Mouse (Mus musculus) hindbrain, embryonic 15.5 days (tissue): ENCODE results near the gene Itpka. TPM values are rescaled to one million over a fixed set of nuclear protein-coding genes. Genes with fewer than 3 reads are reported as not detected.
"Not testable (repeated sequence)": the region's sequence is repeated elsewhere in the genome, so short reads cannot be mapped to it uniquely, and the experiment has no call there.

Experiments used
- ATAC-seq: fragments of 200-750 bp; cut with Nextera tagmentation; 2 replicates; pipeline ENCODE4 v1.8.0; 2017; ENCODE audit warnings: low read depth, moderate number of reproducible peaks, moderate TSS enrichment; ENCODE audit not compliant: low FRiP score
- H3K27ac ChIP-seq: fragments of 300-500 bp; sonication (generic); replicated peaks from 2 replicates; pipeline ENCODE4 v1.5.1; 2015; ENCODE audit warnings: mild to moderate bottlenecking, inconsistent platforms
- H3K27me3 ChIP-seq: fragments of 300-500 bp; sonication (generic); 2 replicates; pipeline ENCODE4 v1.6.1; 2015; ENCODE audit warnings: control low read depth, inconsistent platforms
- H3K36me3 ChIP-seq: fragments of 300-500 bp; sonication (generic); 2 replicates; pipeline ENCODE4 v1.6.1; 2015; ENCODE audit warnings: control low read depth, inconsistent platforms
- H3K4me1 ChIP-seq: fragments of 300-500 bp; sonication (generic); replicated peaks from 2 replicates; pipeline ENCODE4 v1.6.1; 2015; ENCODE audit warnings: control low read depth, inconsistent platforms
- H3K4me2 ChIP-seq: fragments of 300-500 bp; sonication (generic); 2 replicates; pipeline ENCODE4 v1.6.1; 2015; ENCODE audit warnings: moderate library complexity, mild to moderate bottlenecking, inconsistent platforms
- H3K4me3 ChIP-seq: fragments of 300-500 bp; sonication (generic); 2 replicates; pipeline ENCODE4 v1.5.1; 2015; ENCODE audit warnings: mild to moderate bottlenecking, inconsistent platforms
- H3K9ac ChIP-seq: fragments of 300-500 bp; sonication (generic); 2 replicates; pipeline ENCODE4 v1.6.1; 2015; ENCODE audit warnings: inconsistent platforms
- H3K9me3 ChIP-seq: fragments of 300-500 bp; sonication (generic); 2 replicates; pipeline ENCODE4 v1.6.1; 2016; ENCODE audit warnings: control low read depth, inconsistent platforms
- WGBS: fragments of 180-500 bp; shearing (Covaris S2); methylation state at CpG from one replicate; pipeline ENCODE4 v1.1.7; 2015; 5-methylcytosine and 5-hydroxymethylcytosine counted together
- polyA plus RNA-seq: library from polyadenylated mRNA; unstranded; fragments of >200 nt; fragmentation: Nextera tagmentation; extraction: Ambion mirVana; gene quantifications from 2 replicates; pipeline ENCODE4 v1.2.1, GENCODE M21; 2015

Gene Itpka
- 0.37 and 0.56 TPM in 2 replicates for polyA plus RNA-seq

- no peak within 1 kb of the TSS for H3K27ac ChIP-seq
- H3K27me3 ChIP-seq, result peaks cover 63% of the 10 kb centered on the region
- peak within 1 kb of the TSS; percentile 86 for H3K4me2 ChIP-seq
- H3K9me3 ChIP-seq, result no peaks in the 10 kb centered on the region
- H3K9ac ChIP-seq, result peak within 1 kb of the TSS; percentile 24
- H3K36me3 ChIP-seq, result no peaks in the 10 kb centered on the region
- peak within 1 kb of the TSS; percentile 46 for H3K4me3 ChIP-seq
- ATAC-seq, result peak; percentile 31; the same call in 1 of the 2 replicates
- WGBS, result 1% methylated on average over 29 of the region's 53 CpGs
- peaks cover 38% of the 10 kb centered on the region for H3K4me1 ChIP-seq
Observed at GRCm38 (mm10) chr2:119741581-119742411, at the start of gene Itpka. Itpka (plus strand) TSS chr2:119742337.

GRCm38 (mm10) chr2:119694826-119695225 is 47.3 kb upstream of the Itpka start:
- 98% methylated on average over 1 of the region's 2 CpGs for WGBS
- Histone ChIP-seq H3K9ac (no peak overlapping the region), H3K4me2 (no peak overlapping the region), H3K36me3 (peaks cover 9% of the 10 kb centered on the region), H3K9me3 (no peaks in the 10 kb centered on the region), H3K27ac (no peak overlapping the region), H3K4me1 (no peaks in the 10 kb centered on the region), H3K4me3 (no peak overlapping the region), H3K27me3 (no peaks in the 10 kb centered on the region)
- ATAC-seq, result no peak

DNA sequence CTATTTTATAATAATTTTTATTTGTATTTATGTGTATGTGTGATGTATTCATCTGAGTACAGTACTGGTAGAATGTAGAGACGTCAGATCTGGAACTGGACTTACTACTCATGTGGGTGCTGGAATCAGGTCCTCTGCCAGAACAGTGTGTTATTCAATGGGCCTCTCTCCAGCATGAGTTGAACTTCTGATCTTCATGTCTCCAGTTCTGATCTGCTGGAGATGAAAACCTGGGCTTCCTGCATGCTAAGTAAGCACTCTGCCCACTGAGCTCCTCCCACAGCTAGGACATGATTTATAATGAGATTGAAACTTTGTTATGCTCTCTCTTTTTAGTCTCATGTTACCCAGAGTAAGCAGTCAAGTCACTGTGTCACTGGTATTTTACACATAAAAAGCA is 46.0 kb upstream of the Itpka start:
- WGBS, result 91% methylated on average over 1 of the region's 1 CpGs
- no peak overlapping the region for H3K4me2 ChIP-seq
- H3K36me3 ChIP-seq, result peaks cover 11% of the 10 kb centered on the region
- H3K9me3 ChIP-seq, result no peaks in the 10 kb centered on the region
- no peak overlapping the region for H3K27ac ChIP-seq
- no peak for ATAC-seq
- no peaks in the 10 kb centered on the region for H3K27me3 ChIP-seq
- no peak overlapping the region for H3K4me3 ChIP-seq
- no peak overlapping the region for H3K9ac ChIP-seq
- no peaks in the 10 kb centered on the region for H3K4me1 ChIP-seq

DNA sequence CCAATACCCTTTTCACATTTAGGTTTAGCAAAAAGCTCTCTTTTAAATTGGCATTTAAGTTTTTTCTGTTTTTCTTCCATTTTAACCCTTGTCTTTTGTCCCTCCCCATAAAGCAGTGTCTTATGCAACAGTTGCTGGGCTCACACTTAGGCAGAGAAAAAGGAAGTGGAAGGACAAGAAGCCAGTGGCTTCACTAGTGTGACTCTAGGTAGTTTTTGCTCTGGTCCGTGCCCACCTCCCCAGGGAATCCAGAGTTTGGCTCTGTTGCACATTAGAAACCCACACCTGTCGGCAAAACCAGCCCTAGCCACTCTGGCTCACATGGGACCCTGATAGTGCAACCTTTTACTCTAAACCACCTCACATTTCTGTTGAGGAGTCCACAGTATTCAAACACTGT is 43.7 kb upstream of the Itpka start:
- Histone ChIP-seq H3K4me3 (no peak overlapping the region), H3K27me3 (no peaks in the 10 kb centered on the region), H3K4me2 (no peak overlapping the region), H3K4me1 (no peaks in the 10 kb centered on the region), H3K9ac (no peak overlapping the region), H3K36me3 (peaks cover 17% of the 10 kb centered on the region), H3K27ac (no peak overlapping the region), H3K9me3 (no peaks in the 10 kb centered on the region)
- WGBS, result 84% methylated on average over 2 of the region's 2 CpGs
- ATAC-seq, result no peak

DNA sequence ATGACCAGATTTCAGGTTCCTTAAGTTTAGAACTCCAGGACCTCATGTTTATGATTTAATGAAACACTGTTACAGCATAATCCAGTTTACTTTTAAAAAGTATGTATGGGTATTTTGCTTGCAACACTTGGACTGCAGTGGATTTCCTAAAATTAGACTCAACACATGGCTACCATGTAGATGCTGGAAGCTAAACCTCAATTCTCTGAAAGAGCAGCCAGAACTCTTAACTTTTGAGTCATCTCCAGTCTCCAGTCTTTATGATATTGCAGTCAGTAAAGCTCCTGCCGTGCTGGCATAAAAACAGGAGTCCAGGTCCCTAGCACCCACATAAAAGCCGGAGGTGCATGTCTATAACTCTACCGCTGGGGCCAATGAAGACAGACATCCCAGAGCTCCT is 42.2 kb upstream of the Itpka start:
- 92% methylated on average over 3 of the region's 3 CpGs for WGBS
- ATAC-seq, result no peak
- no peak overlapping the region for H3K4me3 ChIP-seq

GRCm38 (mm10) chr2:119703171-119703570 is 39.0 kb upstream of the Itpka start:
- WGBS, result 93% methylated on average over 2 of the region's 2 CpGs
- H3K36me3 ChIP-seq, result peaks cover 35% of the 10 kb centered on the region

More for the DNA sequence above, 42.2 kb upstream of the Itpka start:
- H3K27ac ChIP-seq, result no peak overlapping the region
- no peak overlapping the region for H3K9ac ChIP-seq
- H3K9me3 ChIP-seq, result no peaks in the 10 kb centered on the region
- H3K4me2 ChIP-seq, result no peak overlapping the region
- H3K27me3 ChIP-seq, result no peaks in the 10 kb centered on the region
- H3K36me3 ChIP-seq, result 0 out of 2 replicates have a peak, but pooled peaks cover 12% of the 10 kb centered on the region
- no peaks in the 10 kb centered on the region for H3K4me1 ChIP-seq

DNA sequence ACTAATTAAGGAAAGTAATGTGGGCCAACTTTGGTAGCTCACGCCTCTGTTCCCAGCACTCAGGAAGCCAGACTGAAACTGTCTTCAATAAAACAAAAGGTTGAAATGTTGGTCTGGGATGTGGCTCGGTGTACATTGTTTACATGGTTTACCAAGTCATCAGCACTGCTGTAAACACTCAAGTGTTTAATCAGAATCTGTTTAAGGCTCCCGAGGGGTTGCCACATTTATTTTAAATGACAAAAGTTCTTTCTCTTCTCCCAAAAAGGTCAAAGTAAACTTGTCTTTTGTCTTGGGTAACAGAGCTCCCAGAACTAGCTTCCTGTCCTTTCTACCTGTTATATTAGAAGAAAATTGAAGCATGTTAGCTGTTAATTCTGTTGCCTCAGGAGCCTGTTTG is 34.5 kb upstream of the Itpka start:
- Histone ChIP-seq H3K4me2 (no peak overlapping the region), H3K9ac (no peak overlapping the region), H3K4me3 (no peak overlapping the region), H3K27me3 (no peaks in the 10 kb centered on the region), H3K4me1 (no peaks in the 10 kb centered on the region), H3K9me3 (no peaks in the 10 kb centered on the region), H3K27ac (no peak overlapping the region), H3K36me3 (peaks cover 51% of the 10 kb centered on the region)
- ATAC-seq, result no peak
- 87% methylated on average over 3 of the region's 3 CpGs for WGBS

More at GRCm38 (mm10) chr2:119703171-119703570, 39.0 kb upstream of the Itpka start:
- no peaks in the 10 kb centered on the region for H3K27me3 ChIP-seq
- no peaks in the 10 kb centered on the region for H3K4me1 ChIP-seq
- H3K9me3 ChIP-seq, result no peaks in the 10 kb centered on the region
- no peak overlapping the region for H3K27ac ChIP-seq
- H3K4me3 ChIP-seq, result no peak overlapping the region
- ATAC-seq, result no peak
- H3K9ac ChIP-seq, result no peak overlapping the region
- H3K4me2 ChIP-seq, result no peak overlapping the region

DNA sequence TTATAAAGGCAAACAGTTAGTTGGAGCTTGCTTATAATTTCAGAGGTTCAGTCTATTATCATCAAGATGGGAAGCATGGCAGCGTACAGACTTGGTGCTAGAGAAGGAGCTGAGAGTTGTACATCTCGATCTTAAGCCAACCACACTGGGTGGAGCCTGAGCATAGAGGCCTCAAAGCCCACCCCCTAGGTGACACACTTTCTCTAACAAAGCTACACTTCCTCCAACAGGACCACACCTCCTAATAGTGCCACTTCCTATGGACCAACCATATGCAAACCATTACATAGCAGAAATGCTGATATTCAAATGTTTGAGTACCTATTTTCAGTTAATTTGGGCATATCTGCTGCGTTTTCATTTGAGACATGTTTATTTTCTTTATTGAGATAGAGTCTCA is 32.1 kb upstream of the Itpka start:
- Histone ChIP-seq H3K9me3 (no peaks in the 10 kb centered on the region), H3K4me1 (no peaks in the 10 kb centered on the region), H3K27me3 (no peaks in the 10 kb centered on the region), H3K36me3 (peaks cover 52% of the 10 kb centered on the region), H3K4me2 (no peak overlapping the region), H3K9ac (no peak overlapping the region), H3K27ac (no peak overlapping the region), H3K4me3 (no peak overlapping the region)
- no peak for ATAC-seq
- WGBS, result 93% methylated on average over 3 of the region's 3 CpGs

DNA sequence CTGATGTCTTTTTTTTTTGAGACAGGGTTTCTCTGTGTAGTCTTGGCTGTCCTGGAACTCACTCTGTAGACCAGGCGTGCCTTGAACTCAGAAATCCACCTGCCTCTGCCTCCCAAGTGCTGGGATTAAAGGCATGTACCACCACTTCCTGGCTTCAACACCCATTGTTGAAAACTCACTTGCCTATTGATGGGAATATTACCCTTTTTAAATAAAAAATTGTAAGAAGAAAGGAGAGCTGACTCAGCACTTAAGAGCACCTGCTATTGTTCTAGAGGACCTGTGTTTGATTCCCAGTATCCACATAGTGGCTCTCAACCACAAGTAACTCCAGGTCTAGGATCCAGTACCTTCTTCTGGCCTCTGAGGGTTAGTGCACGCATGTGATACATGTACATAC is 26.3 kb upstream of the Itpka start:
- not testable (repeated sequence) for H3K4me2 ChIP-seq, H3K27ac ChIP-seq, H3K4me3 ChIP-seq, H3K9ac ChIP-seq, H3K4me1 ChIP-seq, ATAC-seq, H3K9me3 ChIP-seq, H3K27me3 ChIP-seq
- peaks cover 55% of the 10 kb centered on the region for H3K36me3 ChIP-seq
- 98% methylated on average over 2 of the region's 2 CpGs for WGBS

DNA sequence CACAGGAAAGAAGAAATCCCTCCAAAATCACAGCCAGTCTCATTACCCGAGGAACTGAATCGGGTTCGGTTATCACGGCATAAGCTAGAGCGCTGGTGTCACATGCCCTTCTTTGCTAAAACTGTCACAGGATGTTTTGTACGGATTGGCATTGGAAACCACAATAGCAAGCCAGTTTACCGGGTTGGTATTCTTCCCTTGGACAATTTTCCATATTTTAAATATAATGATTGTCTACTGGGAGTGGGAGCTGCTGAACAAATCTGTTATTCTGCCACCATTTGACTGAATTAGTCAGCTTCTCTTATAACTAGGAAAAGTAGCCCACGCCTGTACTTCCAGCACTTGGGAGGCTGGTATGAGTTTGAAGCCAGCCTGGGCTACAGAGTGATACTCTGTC is 21.1 kb upstream of the Itpka start:
- WGBS, result 97% methylated on average over 8 of the region's 8 CpGs
- Histone ChIP-seq H3K4me1 (no peaks in the 10 kb centered on the region), H3K4me2 (no peak overlapping the region)

GRCm38 (mm10) chr2:119727762-119728416 is 14.2 kb upstream of the Itpka start:
- H3K4me2 ChIP-seq, result no peak overlapping the region
- no peaks in the 10 kb centered on the region for H3K9me3 ChIP-seq
- no peak overlapping the region for H3K27ac ChIP-seq
- no peaks in the 10 kb centered on the region for H3K4me1 ChIP-seq
- 94% methylated on average over 3 of the region's 3 CpGs for WGBS
- no peak overlapping the region for H3K4me3 ChIP-seq
- ATAC-seq, result no peak
- H3K27me3 ChIP-seq, result no peaks in the 10 kb centered on the region
- H3K9ac ChIP-seq, result no peak overlapping the region
- peaks cover 88% of the 10 kb centered on the region for H3K36me3 ChIP-seq

More for the DNA sequence above, 21.1 kb upstream of the Itpka start:
- no peak overlapping the region for H3K27ac ChIP-seq
- H3K27me3 ChIP-seq, result no peaks in the 10 kb centered on the region
- no peak for ATAC-seq
- no peaks in the 10 kb centered on the region for H3K9me3 ChIP-seq
- peaks cover 75% of the 10 kb centered on the region for H3K36me3 ChIP-seq
- no peak overlapping the region for H3K4me3 ChIP-seq
- no peak overlapping the region for H3K9ac ChIP-seq

- 95% methylated on average over 4 of the region's 4 CpGs for WGBS
- H3K4me1 ChIP-seq, result no peaks in the 10 kb centered on the region
- H3K4me2 ChIP-seq, result no peak overlapping the region
- no peak overlapping the region for H3K4me3 ChIP-seq
- no peaks in the 10 kb centered on the region for H3K27me3 ChIP-seq
- peaks cover 87% of the 10 kb centered on the region for H3K36me3 ChIP-seq
- no peak for ATAC-seq
- H3K9ac ChIP-seq, result no peak overlapping the region
- H3K27ac ChIP-seq, result no peak overlapping the region
- no peaks in the 10 kb centered on the region for H3K9me3 ChIP-seq
Observed at GRCm38 (mm10) chr2:119730735-119731134, 11.4 kb upstream of the Itpka start.
